Mouse (Mus musculus): ENCODE measurements around the gene Tarm1.

- no peak for TF ChIP-seq CTCF (IDR thresholded peaks at IDR 0.05; ENCODE audit: low read depth)
- no peak for TF ChIP-seq EP300 (optimal IDR thresholded peaks at IDR 0.05)
Observed at GRCm38 (mm10) chr7:3476728-3477127, 25.7 kb downstream of the Tarm1 start.

Measured in stomach, postnatal 0 days (tissue).